Mouse (Mus musculus): ENCODE data around the gene Phf5a.

- no peak for TF ChIP-seq POLR2A (IDR thresholded peaks at IDR 0.05; ENCODE audit: borderline replicate concordance, control insufficient read depth, low read depth, low read length)
- TF ChIP-seq CTCF (IDR thresholded peaks at IDR 0.05; ENCODE audit: control insufficient read depth, insufficient read depth, low read length), result no peak
Observed at GRCm38 (mm10) chr15:81882348-81882747, 10.6 kb upstream of the Phf5a start.

Data from bone marrow, adult 2 months (tissue).